Mouse (Mus musculus) C2C12 (cell line): ENCODE results near the gene Abr.

Source experiments
- CEBPB ChIP-seq: IDR thresholded peaks from one replicate; pipeline ENCODE4 v1.6.1; 2011; ENCODE audit warnings: low read depth, mild to moderate bottlenecking, control low read depth, moderate library complexity
- CTCF ChIP-seq: IDR thresholded peaks from one replicate; pipeline ENCODE4 v1.5.1; 2011; ENCODE audit not compliant: control insufficient read depth, insufficient read depth, insufficient read length

DNA sequence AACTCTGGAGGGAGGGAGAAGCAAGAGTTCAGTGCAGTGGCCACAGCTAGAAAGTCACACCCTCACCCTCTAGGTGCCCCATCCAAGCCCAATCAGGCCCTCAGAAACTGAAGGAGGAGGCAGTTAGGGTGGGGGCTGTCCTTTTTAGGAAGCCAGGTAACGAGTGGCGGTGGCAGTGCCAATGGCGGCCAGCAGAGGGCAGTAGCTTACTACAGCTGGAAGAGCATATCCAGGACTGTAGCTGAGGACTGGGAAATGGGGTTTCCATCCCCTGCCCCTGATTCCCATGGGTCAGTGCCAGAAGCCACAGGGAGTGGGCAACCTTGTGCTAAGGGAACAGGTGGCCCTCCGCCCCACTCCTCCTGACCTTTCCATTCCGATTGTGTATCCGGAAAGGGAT, 165.9 kb downstream of the Abr start:
- TF ChIP-seq CTCF, result peak; percentile 88
- TF ChIP-seq CEBPB, result no peak
